Mouse (Mus musculus) midbrain, embryonic 15.5 days (tissue): ENCODE data around the gene Olfr1145. TPM values are rescaled to one million over a fixed set of nuclear protein-coding genes. Genes with fewer than 3 reads are reported as not detected.

ENCODE experiments used
- ATAC-seq: fragments of 200-750 bp; cut with Nextera tagmentation; replicated peaks from 2 replicates; pipeline ENCODE4 v1.8.0; 2017; ENCODE audit warnings: moderate TSS enrichment
- H3K27ac ChIP-seq: fragments of 300-500 bp; sonication (generic); 2 replicates; pipeline ENCODE4 v1.5.1; 2015; ENCODE audit warnings: mild to moderate bottlenecking, inconsistent platforms
- H3K27me3 ChIP-seq: fragments of 300-500 bp; sonication (generic); replicated peaks from 2 replicates; pipeline ENCODE4 v1.6.1; 2015; ENCODE audit warnings: inconsistent platforms
- H3K36me3 ChIP-seq: fragments of 300-500 bp; sonication (generic); replicated peaks from 2 replicates; pipeline ENCODE4 v1.6.1; 2015; ENCODE audit warnings: inconsistent platforms
- H3K4me1 ChIP-seq: fragments of 300-500 bp; sonication (generic); 2 replicates; pipeline ENCODE4 v1.6.1; 2015; ENCODE audit warnings: inconsistent platforms
- H3K4me2 ChIP-seq: fragments of 300-500 bp; sonication (generic); 2 replicates; pipeline ENCODE4 v1.6.1; 2015; ENCODE audit warnings: inconsistent platforms, mild to moderate bottlenecking, moderate library complexity
- H3K4me3 ChIP-seq: fragments of 300-500 bp; sonication (generic); 2 replicates; pipeline ENCODE4 v1.5.1; 2015; ENCODE audit warnings: mild to moderate bottlenecking, inconsistent platforms
- H3K9ac ChIP-seq: fragments of 300-500 bp; sonication (generic); 2 replicates; pipeline ENCODE4 v1.6.1; 2015; ENCODE audit warnings: mild to moderate bottlenecking, inconsistent platforms
- H3K9me3 ChIP-seq: fragments of 300-500 bp; sonication (generic); 2 replicates; pipeline ENCODE4 v1.6.1; 2016; ENCODE audit warnings: inconsistent platforms
- WGBS: fragments of 180-500 bp; shearing (Covaris S2); methylation state at CpG from one replicate; pipeline ENCODE4 v1.1.7; 2015; ENCODE audit warnings: mixed read lengths; 5-methylcytosine and 5-hydroxymethylcytosine counted together
- polyA plus RNA-seq: library from polyadenylated mRNA; unstranded; fragments of >200 nt; fragmentation: Nextera tagmentation; extraction: Ambion mirVana; gene quantifications from 2 replicates; pipeline ENCODE4 v1.2.1, GENCODE M21; 2015

Olfr1145 gene
- polyA plus RNA-seq, result not detected in 2 replicates

GRCm38 (mm10) chr2:87809522-87809921 is at the start of gene Olfr1145:
Gene Olfr1145, plus strand, starts transcription at chr2:87809822.
- Histone ChIP-seq H3K9me3 (no peaks in the 10 kb centered on the region), H3K27ac (no peak within 1 kb of the TSS), H3K4me2 (no peak within 1 kb of the TSS), H3K4me1 (no peaks in the 10 kb centered on the region), H3K4me3 (no peak within 1 kb of the TSS), H3K36me3 (no peaks in the 10 kb centered on the region), H3K9ac (no peak within 1 kb of the TSS), H3K27me3 (no peaks in the 10 kb centered on the region)
- ATAC-seq, result no peak
- WGBS, result 67% methylated on average over 1 of the region's 1 CpGs

GRCm38 (mm10) chr2:87776143-87776542 is 33.5 kb upstream of the Olfr1145 start:
- Histone ChIP-seq H3K27me3 (no peaks in the 10 kb centered on the region), H3K27ac (no peak overlapping the region), H3K4me1 (no peaks in the 10 kb centered on the region), H3K4me2 (no peak overlapping the region), H3K4me3 (no peak overlapping the region), H3K9me3 (no peaks in the 10 kb centered on the region), H3K36me3 (no peaks in the 10 kb centered on the region), H3K9ac (no peak overlapping the region)
- no peak for ATAC-seq
- WGBS, result 59% methylated on average over 1 of the region's 1 CpGs

DNA sequence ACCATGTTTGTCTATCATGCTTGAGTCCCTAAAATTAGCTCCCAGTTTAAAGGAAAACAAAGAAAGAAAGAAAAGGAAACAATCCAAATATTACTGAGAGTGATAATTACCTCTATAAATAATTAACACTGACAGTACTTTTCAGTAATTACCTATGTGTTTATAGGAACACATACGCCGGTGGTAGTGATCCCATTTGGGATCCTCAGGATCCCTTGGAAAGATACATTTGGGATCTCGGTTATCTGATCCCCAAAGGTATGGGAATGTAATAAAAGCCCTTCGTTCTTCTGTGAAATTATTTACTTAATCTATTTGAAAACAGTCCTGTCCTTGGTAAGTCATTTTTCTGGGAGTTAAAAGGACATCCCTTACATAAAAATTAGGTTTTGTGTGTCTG is 30.4 kb upstream of the Olfr1145 start, which contains the start of gene Olfr152:
Gene Olfr152, plus strand, starts transcription at position 301 of the 400 bp plus-strand sequence.
- Histone ChIP-seq H3K4me3 (no peak within 1 kb of the TSS), H3K27me3 (no peaks in the 10 kb centered on the region), H3K4me2 (no peak within 1 kb of the TSS), H3K27ac (no peak within 1 kb of the TSS), H3K9ac (no peak within 1 kb of the TSS), H3K4me1 (no peaks in the 10 kb centered on the region), H3K36me3 (no peaks in the 10 kb centered on the region), H3K9me3 (no peaks in the 10 kb centered on the region)
- WGBS, result 70% methylated on average over 4 of the region's 4 CpGs
- ATAC-seq, result no peak

- no peaks in the 10 kb centered on the region for H3K36me3 ChIP-seq
- H3K4me1 ChIP-seq, result no peaks in the 10 kb centered on the region
- ATAC-seq, result no peak
- H3K27me3 ChIP-seq, result no peaks in the 10 kb centered on the region
- no peak within 1 kb of the TSS for H3K4me3 ChIP-seq
- H3K9ac ChIP-seq, result no peak within 1 kb of the TSS
- H3K27ac ChIP-seq, result no peak within 1 kb of the TSS
- H3K4me2 ChIP-seq, result no peak within 1 kb of the TSS
- H3K9me3 ChIP-seq, result no peaks in the 10 kb centered on the region
Measured at GRCm38 (mm10) chr2:87800292-87800691, 9.3 kb upstream of the Olfr1145 start, which contains the start of gene Olfr1143. Gene Olfr1143, plus strand, starts transcription at chr2:87800592.

DNA sequence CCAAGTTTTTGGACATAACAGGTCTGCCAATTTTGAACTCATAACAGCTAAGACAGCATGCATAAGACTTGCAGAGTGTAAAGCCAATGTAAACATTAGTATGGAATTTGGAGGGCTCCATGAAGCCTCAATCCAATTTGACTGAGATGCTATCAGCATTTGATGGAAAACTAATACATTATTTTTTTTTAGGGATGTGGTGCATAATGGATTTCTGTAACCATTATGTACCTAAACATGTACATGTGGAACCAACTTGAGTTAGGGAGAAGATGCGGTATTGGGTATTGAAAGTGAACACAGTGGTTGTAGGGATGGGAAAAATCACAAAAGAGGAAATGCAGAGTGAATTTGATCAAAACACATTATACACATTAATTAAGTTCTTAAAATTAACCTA is 20.6 kb downstream of the Olfr1145 start, which contains the start of gene Olfr1148:
Gene Olfr1148, plus strand, starts transcription at position 301 of the 400 bp plus-strand sequence.
- H3K4me1 ChIP-seq, result no peaks in the 10 kb centered on the region
- H3K36me3 ChIP-seq, result no peaks in the 10 kb centered on the region
- no peak within 1 kb of the TSS for H3K27ac ChIP-seq
- H3K9me3 ChIP-seq, result no peaks in the 10 kb centered on the region
- no peak within 1 kb of the TSS for H3K4me3 ChIP-seq
- H3K4me2 ChIP-seq, result no peak within 1 kb of the TSS
- WGBS, result 94% methylated on average over 1 of the region's 1 CpGs
- no peaks in the 10 kb centered on the region for H3K27me3 ChIP-seq
- H3K9ac ChIP-seq, result no peak within 1 kb of the TSS
- ATAC-seq, result no peak

- H3K4me2 ChIP-seq, result no peak within 1 kb of the TSS
- H3K36me3 ChIP-seq, result no peaks in the 10 kb centered on the region
- H3K9me3 ChIP-seq, result no peaks in the 10 kb centered on the region
- no peak within 1 kb of the TSS for H3K9ac ChIP-seq
- H3K4me3 ChIP-seq, result no peak within 1 kb of the TSS
- no peaks in the 10 kb centered on the region for H3K27me3 ChIP-seq
- no peaks in the 10 kb centered on the region for H3K4me1 ChIP-seq
- ATAC-seq, result no peak
- 85% methylated on average over 1 of the region's 1 CpGs for WGBS
- H3K27ac ChIP-seq, result no peak within 1 kb of the TSS
Measured at GRCm38 (mm10) chr2:87843693-87844092, 34.1 kb downstream of the Olfr1145 start, which contains the start of gene Olfr1150-ps1. Gene Olfr1150-ps1, plus strand, starts transcription at chr2:87843993.

- no peak for ATAC-seq
- H3K4me2 ChIP-seq, result no peak within 1 kb of the TSS
- 87% methylated on average over 1 of the region's 1 CpGs for WGBS
- no peak within 1 kb of the TSS for H3K9ac ChIP-seq
- no peak within 1 kb of the TSS for H3K27ac ChIP-seq
- no peaks in the 10 kb centered on the region for H3K27me3 ChIP-seq
- H3K4me3 ChIP-seq, result no peak within 1 kb of the TSS
- no peaks in the 10 kb centered on the region for H3K4me1 ChIP-seq
- no peaks in the 10 kb centered on the region for H3K9me3 ChIP-seq
- no peaks in the 10 kb centered on the region for H3K36me3 ChIP-seq
Measured at GRCm38 (mm10) chr2:87855562-87855961, 45.9 kb downstream of the Olfr1145 start, which contains the start of gene Olfr1151. Gene Olfr1151, plus strand, starts transcription at chr2:87855862.

Other genes with a start within 250 kb of the Olfr1145 start
- gene Olfr1129, start 235.9 kb upstream of the Olfr1145 start, polyA plus RNA-seq, result not detected in 2 replicates
- not detected in 2 replicates for gene Olfr1130, start 203.6 kb upstream of the Olfr1145 start, polyA plus RNA-seq
- not detected in 2 replicates for gene Olfr1131, start 182.7 kb upstream of the Olfr1145 start, polyA plus RNA-seq
- gene Olfr1132, start 172.3 kb upstream of the Olfr1145 start, polyA plus RNA-seq, result not detected in 2 replicates
- not detected in 2 replicates for gene Olfr1133, start 162.4 kb upstream of the Olfr1145 start, polyA plus RNA-seq
- not detected in 2 replicates for gene Olfr1134, start 151.4 kb upstream of the Olfr1145 start, polyA plus RNA-seq
- not detected in 2 replicates for gene Olfr1135, start 136.2 kb upstream of the Olfr1145 start, polyA plus RNA-seq
- gene Olfr1136, start 115.9 kb upstream of the Olfr1145 start, polyA plus RNA-seq, result not detected in 2 replicates
- gene Olfr1137, start 96.6 kb upstream of the Olfr1145 start, polyA plus RNA-seq, result not detected in 2 replicates
- not detected in 2 replicates for gene Olfr1138, start 69.8 kb upstream of the Olfr1145 start, polyA plus RNA-seq
- not detected in 2 replicates for gene Olfr1140, start 66.1 kb upstream of the Olfr1145 start, polyA plus RNA-seq
- not detected in 2 replicates for gene Olfr1141, start 55.8 kb upstream of the Olfr1145 start, polyA plus RNA-seq
- not detected in 2 replicates for gene Olfr152, start 30.3 kb upstream of the Olfr1145 start, polyA plus RNA-seq
- gene Olfr1143, start 9.2 kb upstream of the Olfr1145 start, polyA plus RNA-seq, result not detected in 2 replicates
- gene Olfr1148, start 20.7 kb downstream of the Olfr1145 start, polyA plus RNA-seq, result not detected in 2 replicates
- gene Olfr1150-ps1, start 34.2 kb downstream of the Olfr1145 start, polyA plus RNA-seq, result not detected in 2 replicates
- gene Olfr1151, start 46.0 kb downstream of the Olfr1145 start, polyA plus RNA-seq, result not detected in 2 replicates
- gene Olfr1152, start 56.7 kb downstream of the Olfr1145 start, polyA plus RNA-seq, result not detected in 2 replicates
- not detected in 2 replicates for gene Olfr1153, start 85.1 kb downstream of the Olfr1145 start, polyA plus RNA-seq
- not detected in 2 replicates for gene Olfr1154, start 95.3 kb downstream of the Olfr1145 start, polyA plus RNA-seq
- gene Olfr1155, start 135.3 kb downstream of the Olfr1145 start, polyA plus RNA-seq, result not detected in 2 replicates
- not detected in 2 replicates for gene Olfr1156, start 143.3 kb downstream of the Olfr1145 start, polyA plus RNA-seq
- not detected in 2 replicates for gene Olfr1157, start 158.5 kb downstream of the Olfr1145 start, polyA plus RNA-seq
- gene Olfr74, start 164.8 kb downstream of the Olfr1145 start, polyA plus RNA-seq, result not detected in 2 replicates
- not detected in 2 replicates for gene Olfr1158, start 180.3 kb downstream of the Olfr1145 start, polyA plus RNA-seq
- gene Olfr1160, start 198.4 kb downstream of the Olfr1145 start, polyA plus RNA-seq, result not detected in 2 replicates
- gene Olfr1161, start 213.0 kb downstream of the Olfr1145 start, polyA plus RNA-seq, result not detected in 2 replicates
- not detected in 2 replicates for gene Olfr73, start 227.9 kb downstream of the Olfr1145 start, polyA plus RNA-seq
- gene Olfr1162, start 241.3 kb downstream of the Olfr1145 start, polyA plus RNA-seq, result not detected in 2 replicates